Mouse (Mus musculus): ENCODE results near the gene Nabp2.

GRCm38 (mm10) chr10:128440407-128440806 lies 29.1 kb upstream of the Nabp2 start:
- TF ChIP-seq MAFK (IDR thresholded peaks at IDR 0.05; ENCODE audit: insufficient read depth, low read depth, low read length) (no peak), CHD2 (IDR thresholded peaks at IDR 0.05; ENCODE audit: low read depth, low read length) (no peak), ZNF384 (IDR thresholded peaks at IDR 0.05; ENCODE audit: low read depth, low read length) (no peak), ZC3H11A (IDR thresholded peaks at IDR 0.05; ENCODE audit: borderline replicate concordance, low read depth, low read length) (no peak)
